In genomic region chr7:27332353-27333199, GRCm38 (mm10) we compare ENCODE assay signal across 8 mouse cellular contexts. TPM values are rescaled to one million over a fixed set of nuclear protein-coding genes. Genes with fewer than 3 reads are reported as not detected.
A peak's percentile ranks its signal among the peaks of the same experiment; 100 is the strongest.
DNase-seq lines count a peak whose midpoint lies in the region; ATAC-seq and TF ChIP-seq lines count a peak whose summit lies in the region.

No protein-coding gene starts in this region.

- H3K4me2 ChIP-seq in heart, postnatal 0 days (ENCODE audit: low read depth, low read length): peak overlapping the region; percentile 76
- peak overlapping the region; percentile 93 for H3K4me2 ChIP-seq in lung, embryonic 14.5 days

- H3K27ac ChIP-seq in bone marrow macrophage, adult 2 months (ENCODE audit: insufficient read depth, low read depth, low read length): no peak overlapping the region
- no peak overlapping the region for H3K27ac ChIP-seq in forebrain, embryonic 10.5 days
- peak overlapping the region; percentile 84 for H3K27ac ChIP-seq in heart, postnatal 0 days (ENCODE audit: low read depth)
- peak overlapping the region; percentile 88 for H3K27ac ChIP-seq in lung, embryonic 14.5 days (ENCODE audit: low read depth)
- H3K27ac ChIP-seq in olfactory bulb, adult 2 months (ENCODE audit: insufficient read depth, low read depth, low read length): no peak overlapping the region
- H3K27ac ChIP-seq in thymus, adult 2 months (ENCODE audit: control insufficient read depth, insufficient read depth, low read length): no peak overlapping the region

- TF ChIP-seq EP300 in heart, postnatal 0 days (IDR thresholded peaks at IDR 0.05; ENCODE audit: low read depth): no peak; the same call in 1 of the 2 replicates

- H3K9me3 ChIP-seq in forebrain, embryonic 10.5 days: no peaks in the 10 kb centered on the region
- no peaks in the 10 kb centered on the region for H3K9me3 ChIP-seq in heart, postnatal 0 days (replicated peaks; ENCODE audit: control insufficient read depth, low read length)
- no peaks in the 10 kb centered on the region for H3K9me3 ChIP-seq in lung, embryonic 14.5 days (ENCODE audit: low read depth, low read length)

- H3K9ac ChIP-seq in heart, postnatal 0 days (replicated peaks; ENCODE audit: low read depth, low read length): peak overlapping the region; percentile 78
- H3K9ac ChIP-seq in lung, embryonic 14.5 days: peak overlapping the region; percentile 80

- TF ChIP-seq POLR2A in bone marrow macrophage, adult 2 months (IDR thresholded peaks at IDR 0.05; ENCODE audit: borderline replicate concordance, low read depth, low read length): no peak
- TF ChIP-seq POLR2A in olfactory bulb, adult 2 months (IDR thresholded peaks at IDR 0.05; ENCODE audit: insufficient read depth, low read depth, low read length): no peak
- no peak for TF ChIP-seq POLR2A in thymus, adult 2 months (IDR thresholded peaks at IDR 0.05; ENCODE audit: control insufficient read depth, extremely low read depth, insufficient read depth, low read length, poor library complexity)

- peaks cover 14% of the 10 kb centered on the region for H3K4me1 ChIP-seq in bone marrow macrophage, adult 2 months (ENCODE audit: control insufficient read depth, insufficient read depth, low read length)
- peaks cover 80% of the 10 kb centered on the region for H3K4me1 ChIP-seq in forebrain, embryonic 10.5 days
- H3K4me1 ChIP-seq in heart, postnatal 0 days (ENCODE audit: control insufficient read depth, insufficient read depth): peaks cover 16% of the 10 kb centered on the region
- H3K4me1 ChIP-seq in lung, embryonic 14.5 days (ENCODE audit: insufficient read depth): peaks cover 7% of the 10 kb centered on the region; the same call in 1 of the 2 replicates
- H3K4me1 ChIP-seq in olfactory bulb, adult 2 months (ENCODE audit: control insufficient read depth, insufficient read depth, low read length): peaks cover 56% of the 10 kb centered on the region
- H3K4me1 ChIP-seq in thymus, adult 2 months (replicated peaks; ENCODE audit: control insufficient read depth, insufficient read depth, low read length): peaks cover 31% of the 10 kb centered on the region

- peak; percentile 4; the same call in 1 of the 2 replicates for ATAC-seq in heart, postnatal 0 days (ENCODE audit: insufficient read depth, low read depth)
- ATAC-seq in lung, embryonic 14.5 days (ENCODE audit: insufficient read depth): peak; percentile 2

- H3K4me3 ChIP-seq in bone marrow macrophage, adult 2 months (ENCODE audit: insufficient read depth, low read length): peak overlapping the region; percentile 32
- H3K4me3 ChIP-seq in forebrain, embryonic 10.5 days: peak overlapping the region; percentile 52
- peak overlapping the region; percentile 67 for H3K4me3 ChIP-seq in heart, postnatal 0 days (ENCODE audit: low read depth, low read length)
- peak overlapping the region; percentile 66 for H3K4me3 ChIP-seq in lung, embryonic 14.5 days (ENCODE audit: low read depth, low read length)
- H3K4me3 ChIP-seq in olfactory bulb, adult 2 months (ENCODE audit: insufficient read depth, low read depth, low read length): peak overlapping the region; percentile 56
- peak overlapping the region; percentile 2; the same call in 1 of the 2 replicates for H3K4me3 ChIP-seq in thymus, adult 2 months (ENCODE audit: control insufficient read depth, insufficient read depth, low read length)

- DNase-seq in CD8-positive naive resting alpha-beta T cell, adult 2 months (ENCODE audit: low read depth in 2 of 2, low spot score in 2 of 2): peak; percentile 84 to 90
- DNase-seq in forebrain, embryonic 10.5 days (ENCODE audit: extremely low spot score, low spot score): peak; percentile 81
- DNase-seq in heart, postnatal 0 days (ENCODE audit: low spot score): peak; percentile 59
- DNase-seq in kidney, postnatal 36 days: peak; percentile 91 to 97
- peak; percentile 95 for DNase-seq in lung, embryonic 14.5 days
- peak; percentile 91 for DNase-seq in thymus, adult 2 months

- TF ChIP-seq CTCF in bone marrow macrophage, adult 2 months (IDR thresholded peaks at IDR 0.05; ENCODE audit: low read depth, low read length): peak; percentile 97
- TF ChIP-seq CTCF in heart, postnatal 0 days (IDR thresholded peaks at IDR 0.05; ENCODE audit: low read depth): peak; percentile 59
- peak; percentile 89 for TF ChIP-seq CTCF in lung, embryonic 14.5 days (IDR thresholded peaks at IDR 0.05; ENCODE audit: low read depth)
- TF ChIP-seq CTCF in olfactory bulb, adult 2 months (IDR thresholded peaks at IDR 0.05; ENCODE audit: insufficient read depth, low read depth, low read length): peak; percentile 84; the same call in 1 of the 2 replicates
- peak; percentile 95 for TF ChIP-seq CTCF in thymus, adult 2 months (IDR thresholded peaks at IDR 0.05; ENCODE audit: borderline replicate concordance, control insufficient read depth, extremely low read depth, insufficient read depth, low read length, poor library complexity)

- WGBS in forebrain, embryonic 10.5 days: 1% methylated on average over 37 of the region's 39 CpGs
- 1% methylated on average over 30 of the region's 39 CpGs for WGBS in heart, postnatal 0 days
- WGBS in lung, embryonic 14.5 days: 1% methylated on average over 39 of the region's 39 CpGs
- WGBS in olfactory bulb, adult 2 months: 4% methylated on average over 39 of the region's 39 CpGs
- WGBS in thymus, adult 2 months: 2% methylated on average over 39 of the region's 39 CpGs

- 0 out of 2 replicates have a peak, but pooled peaks cover 1% of the 10 kb centered on the region for H3K36me3 ChIP-seq in forebrain, embryonic 10.5 days (replicated peaks)
- 0 out of 2 replicates have a peak, but pooled peaks cover 5% of the 10 kb centered on the region for H3K36me3 ChIP-seq in heart, postnatal 0 days (replicated peaks; ENCODE audit: control insufficient read depth, insufficient read depth, low read length)
- H3K36me3 ChIP-seq in lung, embryonic 14.5 days (ENCODE audit: insufficient read depth): peaks cover 9% of the 10 kb centered on the region; the same call in 1 of the 2 replicates
- H3K36me3 ChIP-seq in thymus, adult 2 months (ENCODE audit: control insufficient read depth, insufficient read depth, low read length): no peaks in the 10 kb centered on the region

- peaks cover 99% of the 10 kb centered on the region for H3K27me3 ChIP-seq in forebrain, embryonic 10.5 days (ENCODE audit: poor library complexity, severe bottlenecking)
- H3K27me3 ChIP-seq in heart, postnatal 0 days (ENCODE audit: control insufficient read depth, insufficient read depth, low read length): peaks cover 92% of the 10 kb centered on the region
- peaks cover 65% of the 10 kb centered on the region for H3K27me3 ChIP-seq in lung, embryonic 14.5 days (ENCODE audit: insufficient read depth, low read length)
- H3K27me3 ChIP-seq in thymus, adult 2 months (ENCODE audit: control insufficient read depth, insufficient read depth, low read length): peaks cover 42% of the 10 kb centered on the region

RNA-seq across cellular contexts. Expression of gene Ltbp4, which starts 4.9 kb away (rescaled TPM):
- polyA plus RNA-seq in bone marrow macrophage, adult 2 months (2012; ENCODE audit: insufficient read depth, insufficient read length, missing spikeins): 0.84 TPM in 1 of 2 replicates, not detected in the other
- polyA plus RNA-seq in forebrain, embryonic 10.5 days (2016; fragmentation: Nextera tagmentation; extraction: Ambion mirVana): 8.5 and 11.1 TPM in 2 replicates
- total RNA-seq in heart, postnatal 0 days (2014; rRNA removed; ENCODE audit: low replicate concordance): 150 TPM in 2 replicates
- 56.9 and 61.7 TPM in 2 replicates for polyA plus RNA-seq in heart, postnatal 0 days (2015; fragmentation: Nextera tagmentation; extraction: Ambion mirVana)
- polyA plus RNA-seq in lung, embryonic 14.5 days (2014; fragmentation: Nextera tagmentation; extraction: Ambion mirVana): 73.5 and 86.0 TPM in 2 replicates
- not detected in 2 replicates for polyA plus RNA-seq in olfactory bulb, adult 2 months (2012; ENCODE audit: insufficient read depth, insufficient read length, low replicate concordance, missing spikeins)
- 48.3 and 77.5 TPM in 2 replicates for polyA plus RNA-seq in thymus, adult 2 months (2012; rRNA removed)

RNA-seq across cellular contexts. Expression of gene Shkbp1, which starts 23.2 kb away (rescaled TPM):
- polyA plus RNA-seq in bone marrow macrophage, adult 2 months (2012; ENCODE audit: insufficient read depth, insufficient read length, missing spikeins): 51.0 and 60.8 TPM in 2 replicates
- 62.4 and 67.7 TPM in 2 replicates for polyA plus RNA-seq in forebrain, embryonic 10.5 days (2016; fragmentation: Nextera tagmentation; extraction: Ambion mirVana)
- 16.7 and 21.0 TPM in 2 replicates for total RNA-seq in heart, postnatal 0 days (2014; rRNA removed; ENCODE audit: low replicate concordance)
- 14.2 and 18.3 TPM in 2 replicates for polyA plus RNA-seq in heart, postnatal 0 days (2015; fragmentation: Nextera tagmentation; extraction: Ambion mirVana)
- 45.1 and 53.5 TPM in 2 replicates for polyA plus RNA-seq in lung, embryonic 14.5 days (2014; fragmentation: Nextera tagmentation; extraction: Ambion mirVana)
- polyA plus RNA-seq in olfactory bulb, adult 2 months (2012; ENCODE audit: insufficient read depth, insufficient read length, low replicate concordance, missing spikeins): not detected in 2 replicates
- 203 and 206 TPM in 2 replicates for polyA plus RNA-seq in thymus, adult 2 months (2012; rRNA removed)

RNA-seq across cellular contexts. Expression of gene Gm20479, which starts 24.6 kb away (rescaled TPM):
- 10.4 TPM in 1 of 2 replicates, not detected in the other for polyA plus RNA-seq in bone marrow macrophage, adult 2 months (2012; ENCODE audit: insufficient read depth, insufficient read length, missing spikeins)
- 1.4 TPM in 1 of 2 replicates, not detected in the other for polyA plus RNA-seq in forebrain, embryonic 10.5 days (2016; fragmentation: Nextera tagmentation; extraction: Ambion mirVana)
- total RNA-seq in heart, postnatal 0 days (2014; rRNA removed; ENCODE audit: low replicate concordance): 2.0 TPM in 1 of 2 replicates, not detected in the other
- polyA plus RNA-seq in heart, postnatal 0 days (2015; fragmentation: Nextera tagmentation; extraction: Ambion mirVana): 0.46 TPM in 1 of 2 replicates, not detected in the other
- 0.73 and 1.6 TPM in 2 replicates for polyA plus RNA-seq in lung, embryonic 14.5 days (2014; fragmentation: Nextera tagmentation; extraction: Ambion mirVana)
- polyA plus RNA-seq in olfactory bulb, adult 2 months (2012; ENCODE audit: insufficient read depth, insufficient read length, low replicate concordance, missing spikeins): not detected in 2 replicates
- polyA plus RNA-seq in thymus, adult 2 months (2012; rRNA removed): not detected in 2 replicates

Comparison
In these comparisons a context has a peak if more than half of its experiments do, and no peak if none do; other contexts are left out.
1. H3K27ac ChIP-seq: peak in heart, postnatal 0 days (single experiment) and lung, embryonic 14.5 days (single experiment); none in bone marrow macrophage, adult 2 months (single experiment), forebrain, embryonic 10.5 days (single experiment), olfactory bulb, adult 2 months (single experiment) and thymus, adult 2 months (single experiment).
2. H3K4me3 ChIP-seq: peak in every context shown above with its lines; median percentile 67 in heart, postnatal 0 days; 66 in lung, embryonic 14.5 days; 56 in olfactory bulb, adult 2 months; 52 in forebrain, embryonic 10.5 days; 32 in bone marrow macrophage, adult 2 months; 2 in thymus, adult 2 months.
3. RNA of gene Shkbp1, which starts 23.2 kb away (polyA plus RNA-seq): 203 to 206 TPM in thymus, adult 2 months, 62.4 to 67.7 TPM in forebrain, embryonic 10.5 days, 45.1 to 53.5 TPM in lung, embryonic 14.5 days, 51.0 to 60.8 TPM in bone marrow macrophage, adult 2 months and 14.2 to 18.3 TPM in heart, postnatal 0 days; not detected in olfactory bulb, adult 2 months; every median in the first group is over 10 times any median in the second.
4. Peak in every context shown above with its lines, with median percentiles within 50 percentile points of each other: DNase-seq and CTCF ChIP-seq.